Mouse (Mus musculus): ENCODE measurements at regions not wholly inside any gene's neighbourhood (a gene's known extent, or its start where the extent isn't known, plus 50 kb on each side); places are given as distances from the start of the nearest gene placed in this dataset.

DNA sequence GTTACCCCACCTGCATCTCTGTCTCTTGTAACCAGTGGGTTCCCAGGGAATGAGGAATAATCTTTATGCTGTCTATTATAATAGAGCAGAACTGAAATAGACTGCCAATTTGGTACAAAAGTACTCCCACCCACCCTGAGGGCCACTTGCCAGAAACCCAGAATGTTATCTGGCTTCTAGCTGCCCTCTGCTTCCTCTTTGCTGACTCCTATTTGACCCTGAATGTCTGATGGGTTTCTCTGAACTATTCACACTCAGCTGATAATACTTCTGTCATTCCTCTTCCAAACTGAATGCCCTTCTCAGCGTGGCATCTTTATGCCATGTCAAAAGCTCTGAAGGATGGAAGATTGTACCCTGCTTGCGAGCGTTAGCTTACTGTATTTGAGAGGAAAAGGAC lies 64.2 kb upstream of the Arsj start:
- WGBS: 49% methylated on average over 3 of the region's 3 CpGs

DNA sequence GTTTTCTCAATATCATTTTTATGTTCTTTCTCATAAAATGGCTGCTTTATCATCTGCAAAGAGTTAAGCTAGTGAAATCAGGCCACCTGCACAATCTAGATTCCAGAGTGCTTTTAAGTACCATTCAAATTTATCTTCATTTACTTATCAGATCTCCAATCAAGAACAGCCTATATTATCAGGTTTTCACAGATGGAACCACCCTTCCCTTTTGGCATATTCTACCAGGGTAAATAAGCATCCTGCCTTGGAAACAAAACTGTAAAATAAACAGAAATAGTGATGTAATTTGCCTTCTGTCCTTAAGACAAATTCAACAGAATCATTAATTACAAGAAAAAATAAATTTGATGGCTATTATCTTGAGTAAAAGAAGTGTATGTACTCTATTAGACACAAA lies 55.2 kb upstream of the Arsj start:
- Histone ChIP-seq H3K4me3 (no peak overlapping the region), H3K27me3 (no peaks in the 10 kb centered on the region), H3K4me1 (replicated peaks) (no peaks in the 10 kb centered on the region), H3K4me2 (no peak overlapping the region), H3K36me3 (no peaks in the 10 kb centered on the region), H3K9ac (no peak overlapping the region), H3K9me3 (no peaks in the 10 kb centered on the region), H3K27ac (replicated peaks) (no peak overlapping the region)
- ATAC-seq (ENCODE audit: low FRiP score, low read depth): no peak

More for the DNA sequence above, 64.2 kb upstream of the Arsj start:
- no peak overlapping the region for H3K4me2 ChIP-seq
- no peak for ATAC-seq (ENCODE audit: low FRiP score, low read depth)
- H3K27ac ChIP-seq (replicated peaks): no peak overlapping the region
- no peaks in the 10 kb centered on the region for H3K9me3 ChIP-seq
- H3K27me3 ChIP-seq: no peaks in the 10 kb centered on the region
- no peaks in the 10 kb centered on the region for H3K36me3 ChIP-seq
- no peaks in the 10 kb centered on the region for H3K4me1 ChIP-seq (replicated peaks)
- no peak overlapping the region for H3K4me3 ChIP-seq
- H3K9ac ChIP-seq: no peak overlapping the region

All from hindbrain, embryonic 15.5 days (tissue).